Mouse (Mus musculus) olfactory bulb, adult 2 months (tissue): ENCODE results near the gene Il21.

Experiments
- CTCF ChIP-seq: fragments of 200-500 bp; IDR thresholded peaks from 2 replicates; pipeline ENCODE4 v1.5.1; 2012; ENCODE audit warnings: low read depth, mild to moderate bottlenecking, low read length, moderate library complexity; ENCODE audit not compliant: insufficient read depth
- POLR2A ChIP-seq: fragments of 200-500 bp; IDR thresholded peaks from 2 replicates; pipeline ENCODE4 v1.6.1; 2012; ENCODE audit warnings: mild to moderate bottlenecking, low read depth, low read length, moderate library complexity; ENCODE audit not compliant: insufficient read depth

DNA sequence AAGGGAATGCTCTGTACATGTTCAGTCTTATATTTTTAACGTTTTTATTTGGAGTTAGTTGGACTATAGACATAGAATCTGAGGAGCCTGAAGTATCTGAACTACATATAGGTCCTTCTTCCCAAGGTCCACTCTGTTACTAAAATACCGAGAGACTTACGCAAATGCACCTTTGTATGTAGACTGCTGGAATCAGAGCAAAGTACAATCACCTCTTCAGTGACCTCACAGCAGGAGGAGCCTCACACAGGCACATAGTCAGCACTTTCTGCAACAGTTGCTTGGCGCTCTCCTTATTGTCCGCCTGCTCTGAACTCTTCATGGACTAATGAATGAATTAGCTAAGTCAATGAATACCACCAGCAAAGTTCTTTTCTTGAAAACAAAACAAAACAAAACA lies 34.1 kb downstream of the Il21 start:
- TF ChIP-seq POLR2A (no peak), CTCF (no peak)
